Mouse (Mus musculus) cerebellum, adult 11-12 months (tissue): ENCODE results near the gene Ltbp1.

Source experiments
- DNase-seq: peaks from one replicate; pipeline ENCODE4 v3.0.0; 2022

Gene Ltbp1

DNA sequence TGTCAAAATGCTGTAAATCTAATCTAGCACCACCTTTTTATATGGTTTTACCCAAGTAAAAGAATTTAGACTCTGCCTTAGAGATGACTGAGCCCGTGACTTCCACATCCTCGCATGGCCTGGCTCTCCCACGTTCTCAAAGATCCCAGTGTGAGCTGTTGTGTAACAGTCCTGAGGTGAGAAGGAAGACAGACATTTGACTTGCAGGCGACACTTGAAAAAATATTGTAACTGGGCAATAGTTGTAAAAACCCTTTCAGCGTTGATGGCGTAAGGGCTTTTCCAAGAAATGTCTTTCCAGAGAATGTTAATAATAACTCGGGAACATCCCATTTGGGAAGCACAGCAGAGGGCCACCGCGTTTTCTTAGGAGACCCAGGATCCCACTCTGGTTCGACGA, 366.3 kb downstream of the Ltbp1 start:
- DNase-seq = no peak

DNA sequence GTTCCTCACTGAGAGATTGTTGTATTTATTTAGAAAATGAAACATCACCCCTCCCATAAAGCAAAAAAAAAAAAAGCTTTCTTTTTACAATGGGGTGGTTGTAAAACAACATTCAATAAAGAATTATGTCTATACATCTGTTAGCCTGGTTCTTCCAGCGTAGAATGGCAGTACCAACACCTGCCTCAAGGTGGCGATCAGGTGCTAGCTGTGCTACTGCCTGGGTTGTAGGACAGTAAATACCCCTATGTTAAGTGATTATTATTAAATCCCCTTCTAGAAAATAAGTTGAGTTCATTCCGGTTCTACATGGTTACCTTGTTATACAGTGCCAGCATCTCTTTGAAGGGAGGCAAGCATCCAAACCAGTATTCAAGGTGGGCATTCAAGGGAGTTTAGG, 367.0 kb downstream of the Ltbp1 start:
- DNase-seq = no peak

DNA sequence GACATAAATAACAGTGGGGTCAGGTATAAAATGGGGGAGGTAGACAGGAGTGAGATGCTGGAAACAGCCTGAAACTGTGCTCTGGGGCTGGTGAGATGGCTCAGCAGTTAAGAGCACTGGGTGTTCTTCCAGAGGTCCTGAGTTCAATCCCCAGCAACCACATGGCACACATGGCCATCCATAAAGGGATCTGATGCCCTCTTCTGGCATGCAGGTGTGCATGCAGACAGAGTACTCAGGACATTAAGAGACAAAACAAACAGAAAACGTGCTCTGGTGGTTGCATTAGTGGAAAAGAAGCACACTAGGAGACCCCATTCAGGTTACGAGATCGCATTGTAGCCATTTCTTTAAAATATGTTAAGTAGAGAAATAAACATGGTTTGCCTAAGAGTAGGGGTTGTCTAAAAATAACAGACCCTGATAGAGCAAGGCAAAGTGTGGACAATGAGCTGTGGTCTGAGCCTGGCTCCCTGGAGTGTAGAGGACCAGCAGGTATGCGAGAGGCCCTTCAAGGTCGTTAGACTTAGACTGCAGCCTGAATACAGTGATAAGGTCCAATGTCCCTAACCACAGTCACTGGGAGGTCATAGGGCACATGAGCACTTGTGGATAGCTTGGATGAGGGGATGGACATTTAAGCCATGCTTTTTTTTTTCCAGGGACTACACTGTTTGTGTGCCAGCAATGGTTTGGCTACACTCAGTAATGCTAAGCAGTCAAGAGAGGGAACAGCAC, 369.1 kb downstream of the Ltbp1 start:
- no peak for DNase-seq

DNA sequence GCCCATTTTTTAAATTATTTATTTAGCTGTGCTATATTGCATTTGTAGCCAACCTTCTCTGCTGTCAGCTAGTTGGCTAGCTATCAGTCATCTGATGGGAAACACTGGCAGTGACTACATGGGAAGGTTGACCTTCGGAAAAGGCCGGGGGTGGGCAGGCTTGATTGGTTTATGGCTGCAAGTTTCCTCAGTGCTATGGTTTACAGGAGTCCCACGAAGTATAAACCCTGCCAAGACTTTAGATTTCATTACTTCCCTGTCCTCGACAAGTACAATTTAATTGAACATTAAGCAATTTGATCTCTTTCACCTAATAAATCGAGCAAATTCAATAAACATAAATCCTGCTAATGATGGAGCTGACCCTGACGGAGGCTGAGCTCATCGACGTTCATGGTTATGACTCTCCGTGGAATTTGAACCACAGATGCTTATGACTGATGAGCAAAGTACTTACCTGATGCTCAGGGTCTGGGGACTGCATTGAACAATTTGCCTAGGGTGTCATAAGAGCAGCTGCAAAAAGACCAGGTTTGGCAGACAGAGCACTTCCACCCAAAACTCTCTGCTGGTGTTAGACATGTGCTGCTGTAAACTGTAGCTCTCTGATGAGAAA, 373.0 kb downstream of the Ltbp1 start:
- DNase-seq = no peak

DNA sequence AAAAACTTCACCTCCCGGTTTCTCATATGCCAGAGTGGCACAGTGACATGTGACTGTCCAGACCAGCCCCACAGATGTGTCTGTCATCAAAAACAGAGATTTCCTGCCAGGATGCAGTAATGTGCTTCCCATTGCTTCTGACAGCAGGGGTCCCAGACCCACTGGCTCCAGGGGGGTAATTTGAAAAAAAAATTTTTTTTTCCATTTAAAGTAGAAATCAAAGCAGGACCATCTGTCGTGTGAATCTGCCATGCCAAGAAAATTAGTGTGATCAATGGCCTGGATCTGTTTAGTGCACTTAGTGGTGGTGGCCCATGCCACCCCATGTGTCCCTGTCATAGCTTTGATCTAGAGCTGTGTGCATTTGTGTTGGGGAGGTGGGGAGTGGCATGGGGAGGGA, 374.8 kb downstream of the Ltbp1 start:
- no peak for DNase-seq

DNA sequence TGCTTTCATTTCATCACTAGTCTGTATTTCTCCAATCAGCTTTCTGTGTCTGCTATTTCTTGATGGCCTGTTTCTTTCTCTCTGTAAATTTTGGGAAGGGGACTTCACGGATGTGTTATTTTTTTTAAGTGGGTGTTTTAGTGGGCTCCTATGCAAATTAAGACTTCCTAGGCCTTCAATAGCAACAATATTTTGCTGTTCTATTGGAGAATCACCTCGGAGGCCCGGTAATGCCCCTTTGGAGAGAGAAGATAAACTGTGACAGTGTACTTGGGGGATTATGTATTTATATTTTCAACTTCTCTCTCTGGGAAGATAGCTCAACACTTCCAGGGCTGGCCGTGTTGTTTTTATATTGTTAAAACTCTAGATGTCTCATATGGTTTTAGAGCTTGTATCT, 383.0 kb downstream of the Ltbp1 start:
- DNase-seq = no peak

DNA sequence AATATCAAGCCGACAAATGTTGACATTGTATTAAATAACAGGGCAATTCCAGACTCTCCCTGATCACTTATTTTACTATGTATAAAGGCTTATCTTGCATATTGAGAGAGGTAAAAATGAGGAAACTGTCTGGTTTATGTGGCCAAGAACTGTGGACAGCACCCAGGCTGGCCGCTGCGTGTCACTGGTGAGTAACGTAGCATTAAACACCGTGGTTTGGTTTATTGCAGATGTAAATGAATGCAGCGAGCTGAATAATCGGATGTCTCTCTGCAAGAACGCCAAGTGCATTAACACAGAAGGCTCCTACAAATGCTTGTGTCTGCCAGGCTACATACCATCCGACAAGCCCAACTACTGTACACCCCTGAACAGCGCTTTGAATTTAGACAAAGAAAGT, 384.8 kb downstream of the Ltbp1 start:
- DNase-seq = no peak

DNA sequence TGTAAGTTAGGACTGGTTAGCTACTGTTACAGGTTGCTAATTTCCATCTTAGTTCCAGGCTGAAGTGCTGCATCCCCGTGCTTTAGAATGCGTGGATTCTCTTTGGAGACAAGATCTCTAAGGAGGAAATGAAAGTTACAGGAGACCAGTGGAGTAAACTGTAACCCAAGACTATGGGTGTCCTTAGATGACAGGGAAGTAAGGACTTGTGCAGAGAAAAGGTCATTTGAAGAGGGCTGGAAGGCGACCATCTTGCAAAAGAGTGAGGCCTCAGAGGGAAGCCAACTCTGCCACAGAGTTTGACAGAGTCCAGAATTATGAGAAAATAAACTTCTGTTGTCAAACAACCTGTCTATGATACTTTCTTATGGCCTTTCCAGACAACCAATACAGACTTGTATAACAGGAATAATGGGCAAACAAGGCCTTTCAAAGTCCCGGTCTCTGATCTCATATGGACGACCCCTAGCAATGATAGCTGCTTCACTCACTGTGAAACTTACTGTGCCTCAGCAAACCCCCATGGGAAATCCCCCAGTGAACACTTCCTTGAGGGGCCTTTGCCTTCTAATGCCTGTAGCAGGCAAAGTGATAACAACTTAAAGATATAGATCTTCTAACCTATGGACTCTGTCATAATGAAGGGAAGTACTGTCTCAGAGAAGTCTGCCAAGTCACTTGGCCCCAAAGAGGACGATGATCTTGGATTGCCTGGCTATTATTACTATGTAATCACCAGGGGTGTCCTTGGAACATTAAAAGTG, 386.2 kb downstream of the Ltbp1 start:
- no peak for DNase-seq

DNA sequence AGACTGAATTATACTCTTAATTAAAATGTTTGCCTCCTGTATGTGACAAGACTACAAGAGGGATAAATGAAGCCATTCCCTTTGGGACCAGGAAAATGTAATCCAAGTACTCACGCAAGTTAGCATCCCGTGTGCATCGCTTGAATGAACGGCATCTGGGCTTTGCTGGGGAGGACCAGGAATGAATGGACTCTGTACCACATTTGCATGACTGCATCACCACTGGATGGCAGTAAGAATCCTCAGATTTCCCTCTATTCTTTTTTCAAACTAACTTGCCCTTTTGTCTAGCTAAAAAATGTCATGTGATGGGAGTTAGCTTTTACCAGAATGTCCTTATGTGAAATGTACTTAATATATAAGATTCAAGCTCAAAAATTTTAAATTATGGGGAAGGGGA, 401.0 kb downstream of the Ltbp1 start:
- DNase-seq = no peak

DNA sequence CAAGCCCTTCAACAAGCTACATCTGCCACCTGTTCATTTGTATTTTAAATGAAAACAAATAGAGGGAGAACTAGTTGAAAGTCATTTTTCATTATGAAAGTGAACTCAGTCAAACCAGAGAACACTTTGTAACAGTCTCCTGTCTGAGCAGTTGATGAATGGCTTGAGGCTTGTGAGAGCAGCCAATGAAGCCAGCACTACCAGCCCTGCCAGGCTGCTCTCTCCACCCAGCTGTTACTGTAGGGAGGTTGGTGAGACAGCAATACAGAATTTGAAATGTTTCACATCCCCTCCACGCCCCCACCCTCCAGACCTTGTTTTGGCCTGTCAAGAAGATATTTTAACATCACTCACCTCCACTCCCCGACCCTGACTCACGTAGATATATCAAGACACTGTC, 411.5 kb downstream of the Ltbp1 start:
- DNase-seq = no peak

DNA sequence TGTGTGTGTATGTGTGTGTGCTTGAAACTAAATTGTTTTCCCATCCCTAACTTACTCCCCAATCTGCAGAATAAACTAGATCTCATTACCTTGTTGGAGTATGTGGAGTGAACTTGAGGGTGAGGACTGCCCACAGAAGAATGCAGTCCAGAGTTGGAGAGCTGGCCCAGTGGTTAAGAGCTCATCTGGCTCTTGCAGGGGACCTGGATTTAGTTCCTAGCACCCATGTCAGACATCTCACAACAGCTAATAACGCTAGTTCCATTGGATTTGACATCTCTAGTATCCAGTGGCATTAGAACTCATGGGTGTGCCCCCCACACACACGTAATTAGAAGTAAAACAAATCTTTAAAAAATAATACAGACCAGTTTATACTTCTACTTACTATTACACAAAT, 428.8 kb downstream of the Ltbp1 start:
- no peak for DNase-seq

DNA sequence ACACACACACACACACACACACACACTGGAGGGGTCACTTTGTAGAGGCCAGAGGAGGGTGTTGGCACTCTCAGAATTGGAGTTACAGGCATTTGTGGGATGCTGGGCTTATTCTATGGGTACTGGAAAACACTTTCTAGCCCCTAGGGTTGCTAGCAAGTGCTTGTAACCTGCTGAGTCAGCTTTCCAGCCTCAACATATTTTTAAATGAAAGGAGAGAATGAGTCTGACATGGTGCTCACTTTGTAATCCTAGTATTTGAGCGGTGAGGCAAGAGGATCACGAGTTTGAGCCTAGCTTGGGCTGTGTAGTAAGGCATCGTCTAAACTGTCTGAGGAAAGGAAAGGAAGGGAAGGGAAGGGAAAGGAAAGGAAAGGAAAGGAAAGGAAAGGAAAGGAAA, 429.5 kb downstream of the Ltbp1 start:
- DNase-seq = no peak

DNA sequence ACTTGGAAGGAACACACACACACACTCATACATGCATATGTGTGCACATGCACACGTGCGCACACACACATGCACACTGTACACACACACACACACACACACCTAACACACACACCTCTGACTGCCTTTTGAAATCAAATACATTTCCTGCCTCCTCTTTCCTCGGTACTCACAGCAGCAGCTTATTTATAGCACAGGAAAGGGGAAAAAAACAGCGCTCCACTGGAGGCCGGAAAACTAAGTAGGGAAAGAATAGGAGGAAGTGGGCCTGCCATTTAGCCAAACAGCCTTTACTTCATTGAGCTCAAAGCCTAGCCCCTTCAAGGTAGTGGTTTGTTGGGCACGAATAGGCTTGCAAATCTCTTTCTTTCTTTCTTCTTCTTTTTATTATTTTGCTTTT, 430.2 kb downstream of the Ltbp1 start, which contains the start of gene Rasgrp3:
TSS of gene Rasgrp3 (plus strand) at position 298 of the 400 bp plus-strand sequence.
- DNase-seq = no peak

DNA sequence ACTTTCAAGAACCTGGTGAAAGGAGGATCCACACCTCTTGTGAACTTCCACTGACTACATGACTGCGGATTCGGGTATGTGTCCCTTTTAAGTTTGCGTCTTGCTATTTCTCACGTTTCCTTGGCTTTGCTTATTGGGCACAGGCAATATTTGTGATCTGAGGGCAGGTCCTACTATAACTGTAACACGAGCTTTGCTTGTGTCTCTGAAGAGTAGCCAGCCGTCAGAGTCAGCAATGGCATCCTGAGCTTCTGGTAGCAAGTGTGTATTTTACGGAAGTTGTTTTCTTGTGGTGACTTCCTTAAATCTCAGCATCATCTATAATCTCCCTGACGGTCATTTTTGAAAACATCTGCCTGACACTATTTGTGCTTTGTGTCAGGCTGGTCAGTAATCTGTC, 430.7 kb downstream of the Ltbp1 start:
- DNase-seq = no peak

DNA sequence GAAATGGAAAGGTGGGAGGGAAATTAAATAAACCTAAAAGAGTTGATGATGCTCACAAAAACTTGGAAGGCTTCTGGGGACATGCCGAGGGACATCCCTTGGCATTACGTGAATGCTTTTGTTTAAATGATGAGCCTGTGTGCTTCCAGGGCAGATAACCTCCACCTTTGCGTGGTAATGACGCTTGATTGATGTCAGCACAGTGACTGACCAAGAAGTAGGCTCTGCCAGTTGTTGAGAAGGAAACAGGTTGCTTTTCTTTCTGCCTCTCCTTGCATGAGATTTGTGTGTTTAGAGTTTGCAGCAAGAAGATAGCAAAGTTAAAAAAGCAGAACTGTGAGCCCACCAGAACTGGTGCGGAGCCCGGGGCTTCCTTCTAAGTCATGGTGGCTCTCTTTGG, 431.5 kb downstream of the Ltbp1 start:
- no peak for DNase-seq

DNA sequence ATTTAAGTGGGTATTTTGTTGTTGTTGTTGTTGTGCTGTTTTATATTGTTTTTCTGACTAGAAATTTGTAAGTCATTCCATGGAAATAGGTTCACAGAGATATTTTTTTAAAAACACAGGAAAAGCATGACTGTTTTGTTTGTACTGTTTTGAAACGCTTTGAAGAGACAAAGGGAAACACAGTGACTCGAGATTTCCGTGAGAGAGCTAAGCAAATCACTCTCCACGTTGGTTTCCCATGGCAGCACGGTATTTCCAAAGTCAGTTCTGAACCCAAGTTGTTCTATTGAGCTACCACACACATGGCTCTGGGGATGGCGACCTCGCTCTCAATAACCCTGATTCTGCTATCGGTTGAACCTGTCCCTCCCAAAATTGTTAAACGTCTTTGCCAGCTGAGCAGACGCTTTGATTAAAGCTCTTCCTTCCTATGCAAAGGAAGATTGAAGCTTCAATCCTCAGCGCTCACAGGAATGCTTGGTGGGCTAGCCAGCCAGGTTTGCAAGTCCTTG, 431.9 kb downstream of the Ltbp1 start:
- no peak for DNase-seq

DNA sequence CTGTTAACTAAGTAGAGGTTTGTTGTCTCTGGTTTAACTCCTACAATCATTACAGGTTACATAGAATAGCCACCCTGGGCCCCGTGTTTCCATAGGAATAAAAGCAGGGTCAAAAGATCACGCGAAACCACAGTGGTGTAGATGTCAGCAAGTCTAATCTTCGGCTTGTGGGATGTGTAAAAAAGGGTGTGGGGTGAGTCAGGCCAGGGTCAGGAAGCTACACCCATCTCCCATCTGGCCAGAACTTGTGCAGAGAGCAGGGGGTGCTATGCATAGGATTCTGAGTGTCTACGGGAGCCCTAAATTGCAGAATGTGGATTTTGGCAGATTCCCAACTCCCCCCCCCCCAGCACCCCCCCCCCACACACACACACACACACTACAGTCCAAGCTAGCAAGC, 432.8 kb downstream of the Ltbp1 start:
- no peak for DNase-seq

DNA sequence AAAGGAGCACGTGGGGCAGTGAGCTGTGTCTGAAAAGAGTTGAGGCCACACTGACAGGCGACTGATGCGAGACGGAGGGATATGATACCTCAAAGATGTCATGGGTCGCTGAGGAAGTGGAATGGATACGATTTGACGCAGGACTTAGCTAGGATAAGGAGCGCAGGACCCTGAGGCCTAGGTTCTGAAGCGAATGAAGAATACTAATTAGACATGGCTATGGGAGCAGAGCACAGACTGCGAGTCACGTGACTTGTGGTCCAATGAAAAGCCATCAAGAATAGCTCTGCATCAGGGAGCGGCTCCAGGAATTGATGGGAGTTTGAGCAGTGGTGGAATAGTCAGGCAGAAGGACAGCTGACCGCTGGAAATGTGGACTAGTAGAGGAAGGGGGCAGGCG, 433.7 kb downstream of the Ltbp1 start:
- DNase-seq = no peak

DNA sequence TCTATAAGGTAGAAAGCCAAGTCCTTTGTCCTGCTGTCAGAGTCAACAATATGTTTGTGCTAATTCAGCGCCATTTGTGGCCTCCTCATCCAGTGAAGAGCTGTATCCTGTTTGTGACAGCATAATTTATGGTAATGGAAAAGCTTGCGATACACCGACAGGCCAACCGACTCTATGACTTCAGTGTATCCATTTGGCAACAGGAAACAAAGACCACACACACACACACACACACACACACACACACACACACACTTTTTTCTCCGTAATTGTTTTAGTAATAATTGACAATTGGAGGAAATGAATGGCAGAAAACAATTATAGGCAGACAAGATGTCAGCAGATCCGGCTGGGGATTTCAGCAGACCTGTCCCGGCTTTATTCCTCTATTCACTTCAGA, 435.3 kb downstream of the Ltbp1 start:
- no peak for DNase-seq

DNA sequence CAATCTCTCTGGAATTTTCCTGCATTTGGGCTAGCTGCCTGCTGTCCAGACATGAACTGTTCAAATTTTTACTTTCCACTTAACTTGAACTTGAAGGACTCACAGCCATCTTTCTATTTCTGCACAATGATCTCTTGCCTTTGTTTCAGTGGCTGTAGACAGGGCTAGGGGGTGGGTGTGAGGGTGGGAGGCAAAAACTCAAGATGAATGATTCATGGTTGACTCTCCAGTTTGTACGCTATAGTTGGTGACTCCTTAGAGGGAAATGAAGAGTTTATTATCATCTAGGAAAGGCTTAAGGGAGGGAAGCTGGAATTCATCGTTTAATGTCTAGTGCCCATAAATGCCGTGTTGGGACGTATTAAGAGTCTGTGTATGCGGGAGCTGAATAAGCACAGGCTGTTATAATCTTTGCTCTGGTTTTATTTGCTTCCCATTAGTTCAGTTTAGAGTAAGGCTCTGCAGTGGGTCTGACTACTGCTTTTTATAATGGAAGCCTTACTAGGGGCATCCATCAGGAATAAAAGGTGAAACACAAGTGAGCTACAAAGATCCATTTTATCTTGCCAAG, 436.0 kb downstream of the Ltbp1 start:
- DNase-seq = no peak
